Mouse (Mus musculus) CH12.LX (cell line): ENCODE results near the gene Tmem8b. TPM values are rescaled to one million over a fixed set of nuclear protein-coding genes. Genes with fewer than 3 reads are reported as not detected.

Source experiments
- DNase-seq: peaks from one replicate; pipeline ENCODE4 v3.0.0-alpha.2; 2013; ENCODE audit errors: extremely low read depth
- H3K27ac ChIP-seq: 2 replicates; pipeline ENCODE4 v1.5.1; 2012; ENCODE audit warnings: low read depth, mild to moderate bottlenecking, control low read depth, moderate library complexity; ENCODE audit not compliant: insufficient read depth
- H3K27me3 ChIP-seq: replicated peaks from 2 replicates; pipeline ENCODE3; 2012; ENCODE audit warnings: inconsistent platforms
- H3K36me3 ChIP-seq, 2 experiments: replicated peaks in 1 of 2; 2 replicates each; pipeline versions ENCODE3 to v1.6.1; 2012; ENCODE audit warnings: inconsistent platforms in 1 of 2, low read length in 1 of 2, mild to moderate bottlenecking in 1 of 2, mixed read lengths in 1 of 2, moderate library complexity in 1 of 2; ENCODE audit not compliant: control insufficient read depth in 1 of 2, insufficient read depth in 1 of 2
- H3K4me1 ChIP-seq, 2 experiments: 2 replicates each; pipeline ENCODE4 v1.6.1; 2012; ENCODE audit warnings: inconsistent platforms in 1 of 2, moderate library complexity in 1 of 2; ENCODE audit not compliant: insufficient read depth in 2 of 2, control insufficient read depth in 1 of 2
- H3K4me2 ChIP-seq: 2 replicates; pipeline ENCODE4 v1.6.1; 2012; ENCODE audit warnings: low read depth, mild to moderate bottlenecking, control low read depth; ENCODE audit not compliant: poor library complexity, insufficient read depth, severe bottlenecking
- H3K4me3 ChIP-seq, 3 experiments: fragments of 150-350 bp in 1 of 3; sonication (generic) in 1 of 3; replicated peaks in 1 of 3; 2 replicates each; pipeline versions ENCODE3 to v1.5.1; 2011 to 2012; ENCODE audit warnings: low read depth in 2 of 3, low read length in 2 of 3, mild to moderate bottlenecking in 2 of 3, moderate library complexity in 2 of 3, control low read depth in 1 of 3, improper control_type of control experiment in 1 of 3, inconsistent platforms in 1 of 3, mixed read lengths in 1 of 3; ENCODE audit not compliant: poor library complexity in 1 of 3
- H3K79me2 ChIP-seq: replicated peaks from 2 replicates; pipeline ENCODE4 v1.6.1; 2012; ENCODE audit warnings: mild to moderate bottlenecking, moderate library complexity; ENCODE audit not compliant: control insufficient read depth, poor library complexity, insufficient read depth, severe bottlenecking; ENCODE audit errors: extremely low read depth
- H3K9ac ChIP-seq: 2 replicates; pipeline ENCODE4 v1.6.1; 2012; ENCODE audit warnings: low read depth, mild to moderate bottlenecking, control low read depth, moderate library complexity; ENCODE audit not compliant: insufficient read depth
- H3K9me3 ChIP-seq: replicated peaks from 2 replicates; pipeline ENCODE3; 2012; ENCODE audit warnings: low read length, inconsistent platforms, mixed read lengths
- BHLHE40 ChIP-seq: IDR thresholded peaks from 2 replicates; pipeline ENCODE4 v1.6.1; 2011; ENCODE audit warnings: mild to moderate bottlenecking, low read depth, low read length, improper control_type of control experiment
- CHD2 ChIP-seq: IDR thresholded peaks from 2 replicates; pipeline ENCODE4 v1.6.1; 2011; ENCODE audit warnings: low read length, improper control_type of control experiment
- CTCF ChIP-seq, 2 experiments: IDR thresholded peaks in 1 of 2; conservative IDR thresholded peaks in 1 of 2; 2 replicates each; pipeline ENCODE4 v1.5.1; 2011 to 2012; ENCODE audit warnings: low read depth in 2 of 2, low read length in 2 of 2, improper control_type of control experiment in 1 of 2, inconsistent platforms in 1 of 2, mild to moderate bottlenecking in 1 of 2, moderate library complexity in 1 of 2
- EP300 ChIP-seq: IDR thresholded peaks from 2 replicates; pipeline ENCODE4 v1.6.1; 2011; ENCODE audit warnings: low read length, improper control_type of control experiment
- ETS1 ChIP-seq: conservative IDR thresholded peaks from 2 replicates; pipeline ENCODE4 v1.6.1; 2012; ENCODE audit warnings: low read depth, mild to moderate bottlenecking, inconsistent platforms, low read length, improper control_type of control experiment, moderate library complexity
- HCFC1 ChIP-seq: IDR thresholded peaks from 2 replicates; pipeline ENCODE4 v1.6.1; 2012; ENCODE audit warnings: low read depth, mild to moderate bottlenecking, inconsistent platforms, low read length, improper control_type of control experiment
- MAX ChIP-seq: IDR thresholded peaks from 2 replicates; pipeline ENCODE4 v1.6.1; 2011; ENCODE audit warnings: low read length, improper control_type of control experiment
- MEF2A ChIP-seq: IDR thresholded peaks from 2 replicates; pipeline ENCODE4 v1.6.1; 2014; ENCODE audit warnings: low read depth, mild to moderate bottlenecking, inconsistent platforms, low read length, improper control_type of control experiment, borderline replicate concordance
- MYC ChIP-seq: IDR thresholded peaks from 2 replicates; pipeline ENCODE4 v1.6.1; 2011; ENCODE audit warnings: low read depth, mild to moderate bottlenecking, improper control_type of control experiment, low read length
- POLR2A ChIP-seq: IDR thresholded peaks from 2 replicates; pipeline ENCODE4 v1.6.1; 2011; ENCODE audit warnings: low read depth, mild to moderate bottlenecking, improper control_type of control experiment, low read length
- POLR2AphosphoS2 ChIP-seq: IDR thresholded peaks from 2 replicates; pipeline ENCODE4 v1.6.1; 2011; ENCODE audit warnings: low read depth, low read length, improper control_type of control experiment
- SIN3A ChIP-seq: IDR thresholded peaks from 2 replicates; pipeline ENCODE4 v1.6.1; 2012; ENCODE audit warnings: low read length, improper control_type of control experiment, inconsistent platforms
- SMC3 ChIP-seq: IDR thresholded peaks from 2 replicates; pipeline ENCODE4 v1.6.1; 2011; ENCODE audit warnings: low read depth, low read length, improper control_type of control experiment
- TBP ChIP-seq: conservative IDR thresholded peaks from 2 replicates; pipeline ENCODE4 v1.6.1; 2011; ENCODE audit warnings: low read depth, low read length, improper control_type of control experiment
- TCF12 ChIP-seq: IDR thresholded peaks from 2 replicates; pipeline ENCODE4 v1.6.1; 2014; ENCODE audit warnings: low read depth, mild to moderate bottlenecking, inconsistent platforms, low read length, improper control_type of control experiment
- UBTF ChIP-seq: IDR thresholded peaks from 2 replicates; pipeline ENCODE4 v1.6.1; 2012; ENCODE audit warnings: low read depth, mild to moderate bottlenecking, inconsistent platforms, low read length, improper control_type of control experiment, moderate library complexity
- USF1 ChIP-seq: IDR thresholded peaks from 2 replicates; pipeline ENCODE4 v1.6.1; 2014; ENCODE audit warnings: low read depth, mild to moderate bottlenecking, inconsistent platforms, low read length, improper control_type of control experiment
- ZC3H11A ChIP-seq: IDR thresholded peaks from 2 replicates; pipeline ENCODE4 v1.6.1; 2012; ENCODE audit warnings: low read depth, mild to moderate bottlenecking, inconsistent platforms, low read length, improper control_type of control experiment
- dilution Hi-C: fragments of 300-500 bp; cut with MboI; formaldehyde crosslinking; loops from 2 replicates; pipeline ENCODE4 v1.14.3; 2020; ENCODE audit warnings: low sequenced_read_pairs; ENCODE audit not compliant: extremely low pct_unique_long_range_greater_than_20kb, extremely low pct_ligation_motif_present
- in situ Hi-C: fragments of 300-500 bp; cut with MboI; formaldehyde crosslinking; loops from 3 replicates; pipeline ENCODE4 v1.14.3; 2019; ENCODE audit warnings: low sequenced_read_pairs, low pct_ligation_motif_present, low pct_unique_long_range_greater_than_20kb, mixed read lengths
- polyA plus RNA-seq: library from polyadenylated mRNA; unstranded; fragments of >175 nt; gene quantifications from 2 replicates; pipeline ENCODE4 v1.2.1, GENCODE M21; 2012; ENCODE audit warnings: low read depth; ENCODE audit not compliant: insufficient read length
- total RNA-seq, 2 experiments: library from RNA; depleted of rRNA; stranded (reverse); fragments of 300-350 nt in 1 of 2; fragments of >200 nt in 1 of 2; gene quantifications; 2 replicates each; pipeline ENCODE4 v1.2.3; 2012 to 2014

Gene Tmem8b
- total and polyA plus RNA-seq, 3 experiments, result 0.26 to 0.47 TPM; not detected in 1

DNA sequence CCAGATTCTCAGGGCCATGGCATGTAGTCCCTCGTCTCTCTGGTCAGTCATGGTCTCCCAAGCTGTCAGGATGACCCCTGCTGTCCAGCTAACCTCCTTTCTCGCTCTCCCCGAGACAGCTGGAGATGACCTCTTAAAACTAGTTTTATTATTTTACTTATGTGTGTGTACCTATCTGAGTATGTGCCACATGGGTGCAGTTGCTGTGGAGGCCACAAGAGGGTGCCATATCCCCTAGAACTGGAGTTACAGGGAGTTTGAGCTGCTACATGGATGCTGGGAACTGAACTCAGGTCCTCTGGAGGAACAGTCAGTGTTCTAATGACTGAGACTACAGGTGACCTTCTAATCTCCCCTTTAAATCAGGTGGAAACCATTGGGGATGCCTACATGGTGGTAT, 19.0 kb upstream of the Tmem8b start:
- dilution Hi-C loops, result no loop called here
- Histone ChIP-seq H3K27me3 (peaks cover 20% of the 10 kb centered on the region), H3K4me3 (no peak overlapping the region), H3K9me3 (peaks cover 9% of the 10 kb centered on the region), H3K36me3 (no peaks in the 10 kb centered on the region), H3K79me2 (no peaks in the 10 kb centered on the region), H3K27ac (no peak overlapping the region), H3K4me2 (no peak overlapping the region), H3K4me1 (peaks cover 13 to 24% of the 10 kb centered on the region in 2 experiments), H3K9ac (no peak overlapping the region)
- peak in 1 of 2 experiments; percentile 37; a peak in 3 of 4 replicates for TF ChIP-seq CTCF (conservative IDR thresholded peaks at IDR 0.05 in 1 of 2, IDR thresholded peaks at IDR 0.05 in 1 of 2; ENCODE audit: low read depth in 2 of 2, low read length in 2 of 2)
- TF ChIP-seq MEF2A, result no peak
- in situ Hi-C loops, result no loop called here
- no peak for DNase-seq

DNA sequence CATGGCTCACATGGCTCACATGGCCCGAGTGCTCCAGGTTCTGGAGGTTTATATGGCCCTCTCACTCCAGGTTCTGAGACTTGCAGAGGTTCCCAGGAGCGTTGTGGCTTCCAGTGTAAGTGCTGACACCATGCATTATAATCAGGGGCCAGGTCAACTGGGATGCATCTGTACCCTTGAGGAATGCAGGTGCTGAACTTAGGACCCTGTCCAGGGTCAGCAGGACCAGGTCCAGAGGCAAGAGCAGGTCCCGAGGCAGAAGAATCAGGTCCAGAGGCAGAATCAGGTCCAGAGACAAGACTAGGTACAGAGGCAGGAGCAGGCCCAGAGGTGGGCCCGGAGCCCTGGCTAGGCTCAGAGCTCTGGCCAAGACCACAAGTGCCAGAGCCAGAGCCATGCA, 16.0 kb upstream of the Tmem8b start:
- no peak for TF ChIP-seq MAX
- TF ChIP-seq CHD2, result no peak
- TF ChIP-seq USF1, result no peak
- TF ChIP-seq MEF2A, result no peak
- no peak for TF ChIP-seq POLR2A
- TF ChIP-seq TCF12, result no peak
- no peak for TF ChIP-seq HCFC1
- TF ChIP-seq ETS1, result no peak
- no peak for TF ChIP-seq MYC
- no peak for TF ChIP-seq SMC3
- TF ChIP-seq EP300, result no peak
- Histone ChIP-seq H3K4me3 (no peak overlapping the region), H3K4me2 (no peak overlapping the region), H3K27me3 (peaks cover 26% of the 10 kb centered on the region), H3K36me3 (no peaks in the 10 kb centered on the region), H3K79me2 (no peaks in the 10 kb centered on the region), H3K27ac (no peak overlapping the region), H3K9ac (no peak overlapping the region), H3K4me1 (peaks cover 3 to 22% of the 10 kb centered on the region in 2 experiments; a peak in 3 of 4 replicates), H3K9me3 (peaks cover 9% of the 10 kb centered on the region)
- dilution Hi-C loops, result no loop called here
- DNase-seq, result no peak
- in situ Hi-C loops, result no loop called here

DNA sequence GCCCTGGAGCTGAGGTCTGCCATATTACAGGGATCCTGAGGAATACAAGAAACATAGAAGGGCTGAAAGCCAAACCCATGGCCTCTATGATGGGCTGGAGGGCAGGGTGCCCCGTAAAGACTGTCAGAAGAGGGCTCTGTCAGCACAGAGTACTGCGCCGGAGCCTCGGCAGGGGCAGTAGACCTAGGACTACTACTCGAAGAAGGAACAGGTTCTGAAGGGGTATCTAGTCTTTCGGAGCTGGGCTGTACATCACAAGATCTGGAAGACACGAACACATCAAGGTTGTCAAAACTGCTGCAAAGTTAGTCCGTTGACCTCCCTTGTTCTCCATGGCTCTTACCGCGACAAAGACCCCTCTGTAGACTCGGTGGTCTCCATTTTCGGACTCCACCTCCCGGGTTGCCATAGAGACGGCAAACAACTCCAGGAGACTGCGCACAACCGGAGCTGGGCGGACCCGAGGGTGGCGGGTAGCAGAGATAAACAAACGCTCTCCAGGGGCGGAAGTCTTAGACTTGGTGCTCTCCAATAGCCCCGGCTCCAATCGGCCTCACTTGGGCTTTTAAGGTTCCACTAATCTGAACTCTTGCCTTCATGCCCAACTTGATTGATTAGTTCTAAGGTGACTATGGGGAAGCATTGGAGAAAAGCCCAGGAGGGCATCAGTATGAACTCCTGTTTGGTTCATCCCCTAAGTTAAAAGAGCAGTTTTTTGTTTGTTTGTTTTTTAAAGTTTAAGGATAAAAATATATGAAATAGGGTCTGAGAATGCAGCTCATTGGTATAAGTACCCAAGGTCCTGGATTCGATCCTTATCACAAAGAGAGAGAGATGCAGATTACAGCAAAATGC, 15.4 kb upstream of the Tmem8b start, which contains the start of gene Spag8:
Gene Spag8, minus strand, starts transcription at position 434 of the 855 bp plus-strand sequence.
- Histone ChIP-seq H3K36me3 (no peaks in the 10 kb centered on the region), H3K79me2 (no peaks in the 10 kb centered on the region), H3K9ac (no peak within 1 kb of the TSS), H3K27me3 (peaks cover 28% of the 10 kb centered on the region), H3K4me3 (no peak within 1 kb of the TSS), H3K4me2 (no peak within 1 kb of the TSS), H3K4me1 (peaks cover 0 to 15% of the 10 kb centered on the region in 2 experiments; a peak in 2 of 4 replicates), H3K27ac (no peak within 1 kb of the TSS), H3K9me3 (peaks cover 9% of the 10 kb centered on the region)
- dilution Hi-C loops, result no loop called here
- TF ChIP-seq BHLHE40 (no peak), SIN3A (no peak), POLR2AphosphoS2 (no peak), UBTF (no peak), ZC3H11A (no peak), EP300 (no peak), CHD2 (no peak), TBP (no peak)
- in situ Hi-C loops, result no loop called here
- DNase-seq, result no peak
